Mouse (Mus musculus) MEL-GATA-1-ER (cell line): Measurements from ENCODE around the gene Sh3rf1.

Experiments used
- DNase-seq: peaks from one replicate; pipeline ENCODE4 v3.0.0-alpha.2; 2012; ENCODE audit warnings: low read depth; ENCODE audit errors: extremely low read depth

The Sh3rf1 gene

DNA sequence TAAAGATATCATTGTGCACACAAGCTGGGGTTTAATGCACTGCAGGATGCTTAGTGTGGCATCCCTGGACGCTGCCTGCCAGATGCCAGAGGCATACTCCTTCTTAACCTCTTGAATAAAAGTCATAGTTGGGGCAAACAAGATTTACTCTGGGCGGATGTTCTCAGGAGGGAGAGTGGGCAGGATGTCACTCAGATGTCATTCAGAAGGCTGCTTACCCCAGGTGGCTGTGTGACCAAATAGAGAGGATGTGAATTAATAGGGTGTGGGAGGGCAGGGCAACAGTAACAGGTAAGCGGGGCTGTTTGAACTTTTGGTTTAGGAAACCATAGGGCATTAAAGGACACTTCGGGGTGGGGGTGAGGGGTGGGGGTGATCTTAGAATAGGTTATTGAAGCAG, 37.7 kb downstream of the Sh3rf1 start:
- no peak for DNase-seq

DNA sequence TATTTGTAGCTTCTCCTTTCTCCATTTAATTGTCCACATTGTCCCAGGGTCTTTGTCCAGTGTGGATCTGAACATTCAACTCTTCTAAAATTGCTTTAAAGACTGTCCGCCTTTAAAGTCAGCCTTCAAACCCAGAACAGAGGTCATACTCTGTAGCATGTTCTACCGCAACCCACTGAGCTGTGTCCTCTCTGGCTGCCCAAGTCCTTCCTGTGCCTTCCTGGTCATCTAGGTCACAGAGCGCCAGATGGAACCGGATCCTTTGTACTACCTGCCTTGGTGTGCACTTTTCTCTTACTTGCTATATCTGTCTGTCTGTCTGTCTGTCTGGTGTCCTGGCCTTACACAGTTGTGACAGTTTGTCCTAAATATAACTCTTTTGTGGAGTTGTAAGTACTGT, 40.0 kb downstream of the Sh3rf1 start:
- no peak for DNase-seq

DNA sequence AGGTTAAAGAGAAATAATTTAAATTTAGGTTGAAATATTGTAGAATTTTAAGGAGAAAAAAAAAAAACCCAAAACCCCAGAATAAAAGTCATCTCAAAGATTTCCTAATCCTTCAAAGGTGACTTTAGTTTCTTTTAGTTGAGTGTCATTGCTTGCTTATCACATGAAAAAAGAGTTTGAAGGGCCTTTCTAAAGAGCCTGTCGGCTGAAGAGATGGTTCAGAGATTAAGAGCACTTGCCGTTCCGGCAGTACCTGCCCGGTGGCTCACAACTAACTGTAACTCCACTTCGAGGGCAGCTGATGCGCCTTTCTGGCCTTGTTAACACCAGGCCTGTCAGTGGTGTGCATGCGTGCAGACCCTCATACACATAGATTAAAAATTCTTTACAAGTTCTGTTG, 41.2 kb downstream of the Sh3rf1 start:
- no peak for DNase-seq

DNA sequence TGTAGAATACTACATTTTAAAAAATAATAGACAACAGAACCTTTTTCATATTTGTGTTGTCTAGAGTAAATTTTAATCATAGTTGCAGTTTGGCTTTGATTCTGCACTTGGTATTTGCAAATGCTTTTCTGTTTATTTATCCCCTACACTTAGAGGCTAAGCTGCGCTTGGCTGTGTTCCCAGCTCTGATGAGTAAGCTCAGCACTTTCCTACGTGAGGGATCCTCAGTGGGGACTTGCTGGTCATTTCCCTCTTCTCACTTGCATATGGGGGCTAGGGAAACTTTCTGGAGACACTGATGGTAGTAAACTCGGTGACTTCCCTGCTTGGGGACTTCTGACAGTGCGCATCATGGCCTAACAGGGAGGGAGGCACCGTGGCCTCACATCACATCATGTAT, 41.7 kb downstream of the Sh3rf1 start:
- no peak for DNase-seq

DNA sequence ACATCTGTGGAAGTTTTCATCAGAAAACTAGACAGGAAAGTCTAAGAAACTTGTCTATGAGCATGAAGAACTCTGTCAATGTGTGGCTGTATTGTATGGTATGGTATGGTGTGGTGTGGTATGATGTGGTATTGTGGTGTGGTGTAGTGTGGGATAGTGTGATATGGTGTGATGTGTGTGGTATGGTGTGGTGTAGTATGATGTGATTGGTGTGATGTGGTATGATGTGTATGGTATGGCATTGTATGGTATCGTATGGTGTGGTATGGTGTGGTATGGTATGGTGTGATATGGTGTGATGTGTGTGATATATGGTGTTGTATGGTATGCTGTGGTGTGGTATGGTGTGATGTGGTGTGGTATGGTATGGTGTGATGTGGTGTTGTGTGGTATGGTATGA, 43.4 kb downstream of the Sh3rf1 start:
- no peak for DNase-seq

GRCm38 (mm10) chr8:61267692-61268091, 44.0 kb downstream of the Sh3rf1 start:
- no peak for DNase-seq

GRCm38 (mm10) chr8:61268233-61268916, 44.7 kb downstream of the Sh3rf1 start:
- DNase-seq = no peak

- no peak for DNase-seq
Observed at GRCm38 (mm10) chr8:61270016-61270415, 46.3 kb downstream of the Sh3rf1 start.

DNA sequence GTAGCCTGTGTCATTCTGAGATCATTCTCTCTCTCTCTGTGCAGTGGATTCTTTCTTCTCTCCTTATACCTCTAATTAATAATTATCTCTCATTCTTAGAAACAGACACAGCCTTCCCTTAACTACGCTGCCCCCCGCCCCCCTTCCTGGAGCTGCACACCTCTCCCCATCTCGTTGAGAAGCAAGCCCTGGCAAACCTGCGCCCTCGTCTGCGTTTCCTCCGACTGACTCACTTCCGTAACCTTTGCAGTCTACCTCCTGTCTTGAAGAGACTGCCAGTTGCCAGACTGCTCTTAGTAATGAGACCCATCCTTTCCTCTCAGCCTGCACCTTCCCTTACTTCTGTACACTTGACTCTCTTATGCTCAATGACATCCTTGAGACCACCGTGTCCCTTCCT, 46.9 kb downstream of the Sh3rf1 start:
- DNase-seq = no peak

DNA sequence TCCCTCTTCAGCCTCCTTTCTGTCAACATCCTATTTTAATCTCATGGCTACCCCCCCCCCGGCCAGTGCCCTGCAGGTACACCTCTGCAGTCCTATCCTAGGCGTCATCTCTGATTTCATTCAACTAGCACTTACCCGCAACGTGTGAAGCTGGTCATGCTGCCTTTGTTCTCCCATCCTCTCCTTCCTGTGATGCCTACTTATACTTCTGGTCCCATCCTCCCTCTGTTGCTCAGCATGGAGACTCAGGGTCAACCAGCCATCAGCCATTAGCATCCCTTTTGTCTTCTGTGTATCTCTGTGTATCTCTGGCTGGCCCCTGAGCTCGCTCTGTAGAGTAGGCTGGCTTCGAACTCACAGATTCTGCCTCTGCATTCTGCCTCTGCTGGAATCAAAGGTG, 47.3 kb downstream of the Sh3rf1 start:
- no peak for DNase-seq

GRCm38 (mm10) chr8:61272838-61273237, 49.2 kb downstream of the Sh3rf1 start:
- DNase-seq = no peak

DNA sequence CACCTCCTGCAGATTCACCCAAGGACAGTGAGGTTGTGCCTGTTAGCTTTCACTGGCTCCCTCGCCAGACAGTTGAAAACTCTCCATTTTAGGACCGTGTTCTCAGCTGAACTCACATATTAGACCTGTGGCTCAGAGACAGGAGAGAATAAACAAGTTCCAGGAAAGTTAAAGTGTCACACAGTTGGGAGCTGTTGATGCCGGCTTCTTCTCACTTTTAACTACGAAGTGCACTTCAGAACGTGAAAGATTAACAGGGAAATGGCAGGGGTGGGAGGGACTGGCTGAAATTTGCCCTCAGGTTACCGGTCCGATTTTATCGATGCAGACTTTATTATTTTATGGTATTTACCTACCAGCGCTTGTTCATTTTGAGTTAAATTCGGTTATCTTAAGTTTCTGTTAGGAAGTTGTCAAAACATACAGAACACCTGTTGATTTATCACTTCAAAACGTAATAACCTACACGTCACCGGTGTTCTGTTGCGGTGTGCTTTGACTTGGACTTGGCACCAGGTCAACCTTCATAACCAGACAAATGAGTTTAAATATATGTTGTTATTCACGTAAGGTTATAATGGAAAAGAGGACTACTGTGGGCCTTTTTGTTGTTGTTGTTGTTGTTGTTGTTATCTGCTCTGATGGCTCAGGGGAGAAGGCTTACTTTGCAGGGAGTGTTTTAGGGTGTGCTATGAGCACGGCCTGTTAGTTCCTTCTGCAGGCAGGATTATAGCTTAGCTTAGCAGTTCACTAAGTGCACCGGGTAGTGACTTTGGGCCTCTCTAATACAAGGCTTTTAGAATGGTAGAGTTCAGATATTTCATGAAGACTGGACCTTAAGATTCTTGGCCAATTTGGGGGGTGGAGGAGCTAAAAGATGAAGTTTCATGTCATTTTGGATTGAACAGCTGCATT, 49.9 kb downstream of the Sh3rf1 start:
- DNase-seq = no peak

- DNase-seq = no peak
Observed at GRCm38 (mm10) chr8:61274602-61275462, 51.2 kb downstream of the Sh3rf1 start.

DNA sequence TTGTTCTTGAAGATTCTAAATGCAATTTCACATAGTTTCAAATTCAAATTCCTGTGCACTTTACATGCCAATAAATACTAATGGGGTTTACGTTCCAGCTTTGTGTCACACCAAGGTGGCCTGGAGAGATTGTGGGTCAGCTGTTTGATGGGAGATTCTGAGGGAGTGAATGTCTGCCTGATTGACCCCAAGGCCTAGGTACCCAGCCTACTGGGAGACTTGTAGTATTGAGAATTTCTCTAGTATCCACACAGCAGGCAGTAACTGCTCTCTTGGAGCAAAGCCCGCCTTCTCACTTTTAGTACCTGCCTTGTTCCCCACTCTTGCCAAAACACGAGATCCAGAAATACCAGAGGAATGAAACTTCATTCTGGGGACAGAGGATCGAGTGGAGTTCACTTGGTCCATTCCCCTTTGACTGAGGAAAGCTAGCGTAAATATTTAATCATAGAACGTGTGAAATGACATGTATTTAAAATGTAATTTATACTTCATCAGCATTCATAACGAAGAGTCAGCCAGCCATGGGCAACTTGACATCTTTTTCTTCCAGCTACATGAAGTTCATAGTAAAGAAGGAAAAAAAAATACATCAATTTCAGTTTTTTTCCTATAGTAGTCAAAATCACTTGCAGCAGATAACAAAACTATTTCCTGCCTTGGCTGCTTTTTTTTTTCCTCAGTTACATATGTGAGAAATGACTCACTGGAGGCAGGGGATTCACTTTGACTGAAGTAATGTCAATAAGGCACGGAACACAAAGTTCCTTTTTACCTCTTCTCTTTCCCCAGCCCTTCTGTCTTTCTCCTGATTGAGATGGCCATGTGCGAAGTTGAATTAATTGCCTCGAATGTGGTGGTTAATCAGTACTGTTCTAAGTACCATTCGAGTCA, 52.0 kb downstream of the Sh3rf1 start:
- DNase-seq = no peak

DNA sequence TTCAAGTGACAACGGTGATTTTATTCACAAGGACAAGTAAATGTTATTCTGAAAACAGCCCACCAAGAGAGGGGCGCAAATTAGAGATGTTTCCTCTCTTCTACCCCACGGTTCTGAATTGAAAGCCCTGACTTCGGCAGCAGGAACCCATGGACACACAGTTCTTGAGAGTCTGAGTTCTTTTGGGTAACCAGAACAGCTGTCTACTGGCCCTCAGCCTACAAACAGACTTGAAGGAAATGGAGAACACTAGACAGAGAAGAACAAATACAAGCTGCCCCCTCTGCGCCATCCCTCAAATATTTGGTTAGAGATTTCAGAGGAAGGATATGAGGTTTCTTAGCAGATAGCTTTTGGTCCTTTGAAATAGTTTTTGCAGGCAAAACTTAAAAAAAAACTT, 52.7 kb downstream of the Sh3rf1 start:
- DNase-seq = no peak

GRCm38 (mm10) chr8:61279030-61279429, 55.4 kb downstream of the Sh3rf1 start:
- DNase-seq = no peak

DNA sequence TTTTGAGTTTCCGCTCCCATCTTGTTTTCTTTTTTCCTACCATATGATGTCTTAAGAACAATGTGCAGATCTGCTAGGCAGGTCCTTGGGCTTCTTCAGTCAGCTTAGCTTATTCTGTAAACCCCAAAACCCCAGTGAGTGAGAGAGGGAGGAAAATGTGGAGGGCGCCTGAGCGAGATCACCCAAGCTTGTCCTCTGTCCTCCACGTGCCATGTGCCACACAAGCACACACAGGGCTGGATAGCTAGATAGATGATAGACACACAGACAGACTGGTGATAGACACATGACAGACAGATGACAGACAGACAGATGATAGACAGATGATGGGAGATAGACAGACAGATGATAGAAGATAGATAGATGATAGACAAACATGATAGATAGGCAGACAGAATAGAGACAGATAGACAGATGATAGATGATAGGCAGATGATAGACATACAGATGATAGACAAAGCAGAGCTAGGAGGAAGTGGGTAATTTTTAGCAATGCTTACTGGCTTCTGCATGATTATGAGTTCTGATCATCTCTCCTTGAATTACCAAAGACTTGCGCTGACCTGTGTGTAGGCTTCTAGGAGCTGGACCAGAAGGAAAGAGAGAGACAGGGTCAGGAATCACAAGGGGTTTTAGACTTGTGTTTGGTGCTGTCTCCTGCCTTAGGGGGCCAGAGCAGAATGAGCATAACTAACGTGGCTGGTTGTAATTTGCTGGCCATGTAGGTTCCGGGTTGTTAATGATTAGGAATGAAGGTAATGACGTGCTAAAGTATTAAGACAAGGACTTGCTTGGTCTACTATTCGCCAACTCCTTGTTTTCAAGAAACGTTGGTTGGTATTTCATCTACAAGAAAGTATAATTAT, 58.9 kb downstream of the Sh3rf1 start:
- no peak for DNase-seq

- DNase-seq = no peak
Observed at GRCm38 (mm10) chr8:61283169-61284081, 59.8 kb downstream of the Sh3rf1 start.

DNA sequence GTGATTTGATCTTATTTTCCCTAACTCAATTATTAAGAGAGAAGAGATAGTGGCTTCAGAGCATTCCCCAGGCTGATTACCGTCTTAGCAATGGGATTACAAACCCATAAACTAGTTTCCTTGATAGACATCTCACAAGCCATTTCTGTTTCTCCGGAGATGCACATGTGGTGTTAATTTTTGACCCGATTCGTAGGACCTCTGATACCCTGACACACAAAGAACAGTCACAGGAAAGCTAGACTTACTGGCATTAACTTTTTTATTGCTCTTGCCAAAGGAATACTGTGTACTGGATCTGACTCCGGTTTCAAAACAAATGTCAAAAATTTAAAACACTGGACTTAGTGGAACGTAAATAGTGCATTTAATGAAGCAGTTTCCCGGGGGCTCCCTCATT, 62.2 kb downstream of the Sh3rf1 start:
- DNase-seq = no peak
